In genomic region chr6:40427441-40427840, GRCm38 (mm10) we compare ENCODE assay signal across 32 mouse cellular contexts. TPM values are rescaled to one million over a fixed set of nuclear protein-coding genes. Genes with fewer than 3 reads are reported as not detected.
"Had no signal": no experiment of that assay in that cellular context is flagged by ENCODE, and none has a peak within 500 bp of the region (broad histone marks: within the 10 kb centered on the region; RNA-seq: fewer than 3 reads in every experiment).

No protein-coding gene starts in this region.

- H3K27me3 ChIP-seq: heart, embryonic 13.5 days; heart, embryonic 15.5 days; hindbrain, embryonic 12.5 days; intestine, embryonic 15.5 days; limb, embryonic 12.5 days; liver, embryonic 13.5 days had no signal

- H3K36me3 ChIP-seq: heart, embryonic 13.5 days; heart, embryonic 15.5 days; hindbrain, embryonic 12.5 days; intestine, embryonic 15.5 days; liver, embryonic 13.5 days; liver, embryonic 15.5 days had no signal

- H3K4me2 ChIP-seq: heart, embryonic 11.5 days; heart, embryonic 13.5 days; heart, embryonic 15.5 days; hindbrain, embryonic 12.5 days; hindbrain, embryonic 14.5 days; intestine, embryonic 15.5 days; limb, embryonic 12.5 days; liver, embryonic 11.5 days; liver, embryonic 13.5 days; liver, embryonic 15.5 days had no signal

- H3K4me1 ChIP-seq: heart, embryonic 13.5 days; heart, embryonic 15.5 days; intestine, embryonic 15.5 days; limb, embryonic 10.5 days; limb, embryonic 12.5 days had no signal

- H3K27ac ChIP-seq: gastrocnemius, adult 2 months; heart, adult 2 months; heart, embryonic 13.5 days; heart, embryonic 15.5 days; hindbrain, embryonic 10.5 days; hindbrain, embryonic 12.5 days; hindbrain, embryonic 14.5 days; intestine, embryonic 15.5 days; layer of hippocampus, adult 2 months; left cerebral cortex, adult 2 months; limb, embryonic 10.5 days; limb, embryonic 12.5 days; liver, embryonic 13.5 days; liver, embryonic 15.5 days had no signal

- ATAC-seq: hindbrain, embryonic 16.5 days; inflammation-experienced regulatory T-cells, adult 6 months; intestine, embryonic 15.5 days; intestine, postnatal 0 days; liver, postnatal 0 days had no signal

- H3K4me3 ChIP-seq: gastrocnemius, adult 2 months; heart, adult 2 months; heart, embryonic 13.5 days; heart, embryonic 15.5 days; hindbrain, embryonic 10.5 days; hindbrain, embryonic 12.5 days; intestine, embryonic 15.5 days; layer of hippocampus, adult 2 months; left cerebral cortex, adult 2 months; limb, embryonic 10.5 days; limb, embryonic 12.5 days; liver, embryonic 13.5 days; liver, embryonic 15.5 days had no signal

- DNase-seq: gastrocnemius, adult 2 months; gastrocnemius, postnatal 10 days; gastrocnemius, postnatal 25 days; heart, adult 2 months; heart, postnatal 4 days; kidney, adult 18-20 months; kidney, adult 8-10 months; kidney, postnatal 10 days; kidney, postnatal 25 days; kidney, postnatal 4 days; liver; liver, embryonic 13.5 days; liver, postnatal 0 days had no signal

- H3K9me3 ChIP-seq: heart, embryonic 13.5 days; heart, embryonic 15.5 days; hindbrain, embryonic 10.5 days; hindbrain, embryonic 12.5 days; intestine, embryonic 15.5 days; limb, embryonic 10.5 days; limb, embryonic 12.5 days; liver, embryonic 13.5 days; liver, embryonic 15.5 days had no signal

- H3K9ac ChIP-seq: heart, embryonic 13.5 days; heart, embryonic 15.5 days; hindbrain, embryonic 12.5 days; hindbrain, embryonic 14.5 days; intestine, embryonic 15.5 days; limb, embryonic 12.5 days; liver, embryonic 13.5 days; liver, embryonic 15.5 days; liver, postnatal 0 days had no signal

RNA-seq across cellular contexts. Expression of gene Wee2, which starts 11.4 kb away (rescaled TPM):
- polyA plus RNA-seq: heart, adult 2 months; heart, embryonic 11.5 days; heart, embryonic 13.5 days; heart, embryonic 15.5 days; heart, postnatal 0 days; hindbrain, embryonic 10.5 days; hindbrain, embryonic 12.5 days; inflammation-experienced regulatory T-cells, adult 6 months; intestine, postnatal 0 days; kidney, embryonic 16.5 days; limb, embryonic 12.5 days; limb, embryonic 14.5 days; liver, embryonic 11.5 days; liver, embryonic 13.5 days; liver, embryonic 15.5 days; liver, postnatal 0 days had no signal
